Mouse (Mus musculus): Measurements from ENCODE around the gene Kbtbd6. TPM values are rescaled to one million over a fixed set of nuclear protein-coding genes. Genes with fewer than 3 reads are reported as not detected.

Kbtbd6 gene
- total RNA-seq, 2 experiments from 2014 or later = 0.31 to 0.41 TPM

DNA sequence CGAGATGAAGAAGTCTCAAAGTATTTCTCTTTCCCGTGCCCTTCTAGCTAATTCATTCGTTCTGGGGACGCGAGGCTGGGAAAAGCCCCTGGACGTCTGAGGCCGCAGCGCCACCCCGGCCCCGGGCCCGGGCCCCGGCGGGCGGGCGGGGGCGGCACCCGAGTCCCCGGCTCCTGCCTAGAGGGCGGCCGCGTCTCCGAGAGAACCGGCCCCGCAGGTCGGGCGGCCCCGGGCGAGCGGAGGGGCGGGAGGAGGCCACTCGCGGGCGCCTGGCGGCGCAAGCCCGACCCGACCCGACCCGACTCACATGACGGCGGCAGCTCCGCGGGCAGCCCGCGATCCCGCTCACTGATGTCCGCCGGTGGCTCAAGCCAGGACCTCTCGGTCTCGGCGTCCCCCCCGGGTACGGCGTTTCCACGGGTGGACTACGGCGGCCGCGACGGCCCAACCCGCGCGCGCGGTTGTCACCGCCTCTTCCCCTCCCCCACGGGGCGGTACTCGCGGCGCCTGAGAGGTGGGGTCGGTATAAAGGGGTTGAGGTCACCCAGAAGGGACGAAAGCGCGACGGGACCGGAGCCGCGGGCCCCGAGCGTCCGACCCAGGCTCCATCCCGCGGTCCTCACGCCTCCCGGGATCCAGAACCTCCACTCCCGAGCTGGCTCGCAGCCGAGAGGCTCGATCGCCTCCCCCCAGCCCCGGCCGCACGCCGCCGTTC, 29.1 kb downstream of the Kbtbd6 start, which contains the start of gene Elf1:
TSS of gene Elf1 (plus strand) at position 571 of the 715 bp plus-strand sequence.
- peak; percentile 99 for DNase-seq
- intact Hi-C loops (cut with DNase I) = loop anchor here (2.0 kb wide), 1 partner anchor 82 kb away; no protein-coding TSS in a partner anchor

DNA sequence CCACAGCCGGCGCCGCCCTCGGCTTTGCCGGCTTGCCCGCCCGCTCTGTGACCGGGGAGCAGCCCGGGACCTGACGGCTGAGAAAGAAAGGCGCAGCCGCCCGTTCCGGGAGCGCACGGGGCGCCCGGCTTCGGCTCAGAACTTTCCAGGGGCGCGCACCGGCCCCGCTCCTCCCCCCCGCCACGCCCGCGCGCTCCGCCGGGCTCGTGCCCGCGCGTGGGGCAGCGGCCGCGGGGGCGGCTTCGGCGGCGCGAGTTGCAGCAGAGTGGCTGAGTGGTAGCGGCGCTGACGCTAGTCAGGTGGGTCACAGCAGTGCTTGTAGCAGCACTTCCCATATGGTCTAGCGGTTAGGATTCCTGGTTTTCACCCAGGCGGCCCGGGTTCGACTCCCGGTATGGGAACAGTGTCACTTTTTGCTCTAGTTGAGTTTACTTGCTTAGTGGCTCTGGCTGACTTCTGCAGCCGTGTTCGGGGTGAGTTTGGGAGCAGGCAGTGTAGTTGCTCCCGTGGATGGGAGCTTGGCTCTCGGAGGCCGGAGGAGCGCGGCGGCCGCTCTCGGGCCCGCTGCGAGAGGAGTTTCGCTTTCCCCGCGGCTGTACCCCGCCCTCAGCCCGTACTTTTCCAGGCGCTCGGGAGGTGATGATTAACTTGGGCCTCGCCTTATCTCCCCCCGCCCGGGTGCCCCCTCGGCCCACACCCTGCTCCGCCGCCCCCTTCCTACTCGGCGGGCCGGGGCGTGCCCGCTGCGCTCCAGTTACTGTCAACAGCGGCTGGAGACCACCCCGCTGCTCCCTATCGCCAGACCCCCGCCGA, 29.9 kb downstream of the Kbtbd6 start, which contains the start of gene Wbp4:
TSS of gene Wbp4 (minus strand) at position 182 of the 813 bp plus-strand sequence.
- peak; percentile 93 to 94 for DNase-seq
- intact Hi-C loops (cut with DNase I) = loop anchor here (2.0 kb wide), 1 partner anchor 81 kb away; no protein-coding TSS in a partner anchor

GRCm38 (mm10) chr14:79482251-79482661, 30.6 kb downstream of the Kbtbd6 start:
- intact Hi-C loops (cut with DNase I) = no loop called here
- peak; percentile 23 to 43 for DNase-seq

- DNase-seq = no peak
- intact Hi-C loops (cut with DNase I) = no loop called here
Observed at GRCm38 (mm10) chr14:79482747-79483355, 31.2 kb downstream of the Kbtbd6 start.

DNA sequence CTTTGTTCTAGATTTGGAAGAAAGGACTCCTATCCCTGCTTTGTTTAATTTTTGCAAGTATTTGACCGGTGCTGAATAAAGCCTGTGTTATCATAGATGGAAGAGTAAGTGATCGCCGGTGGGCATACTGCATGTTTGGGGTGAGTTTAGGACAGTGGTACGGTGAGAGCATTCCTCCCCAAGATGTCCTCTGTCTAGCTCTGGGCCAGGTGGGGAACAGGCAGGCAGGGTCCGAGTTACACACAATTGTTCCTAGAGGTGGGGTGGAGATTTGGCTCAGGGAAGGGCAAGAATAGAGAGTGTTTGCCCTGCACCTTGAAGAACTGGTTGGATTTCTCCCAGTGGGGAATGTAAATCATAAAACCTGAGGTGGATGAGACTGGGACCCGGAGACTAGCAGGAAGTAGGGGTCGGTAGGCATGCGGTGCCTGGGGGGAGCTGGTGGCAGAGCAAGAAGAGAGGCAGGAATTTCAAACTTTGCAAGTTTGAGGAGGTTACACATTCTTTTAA, 32.0 kb downstream of the Kbtbd6 start:
- no peak for DNase-seq
- intact Hi-C loops (cut with DNase I) = no loop called here

GRCm38 (mm10) chr14:79486617-79486992, 35.0 kb downstream of the Kbtbd6 start:
- no peak for DNase-seq

DNA sequence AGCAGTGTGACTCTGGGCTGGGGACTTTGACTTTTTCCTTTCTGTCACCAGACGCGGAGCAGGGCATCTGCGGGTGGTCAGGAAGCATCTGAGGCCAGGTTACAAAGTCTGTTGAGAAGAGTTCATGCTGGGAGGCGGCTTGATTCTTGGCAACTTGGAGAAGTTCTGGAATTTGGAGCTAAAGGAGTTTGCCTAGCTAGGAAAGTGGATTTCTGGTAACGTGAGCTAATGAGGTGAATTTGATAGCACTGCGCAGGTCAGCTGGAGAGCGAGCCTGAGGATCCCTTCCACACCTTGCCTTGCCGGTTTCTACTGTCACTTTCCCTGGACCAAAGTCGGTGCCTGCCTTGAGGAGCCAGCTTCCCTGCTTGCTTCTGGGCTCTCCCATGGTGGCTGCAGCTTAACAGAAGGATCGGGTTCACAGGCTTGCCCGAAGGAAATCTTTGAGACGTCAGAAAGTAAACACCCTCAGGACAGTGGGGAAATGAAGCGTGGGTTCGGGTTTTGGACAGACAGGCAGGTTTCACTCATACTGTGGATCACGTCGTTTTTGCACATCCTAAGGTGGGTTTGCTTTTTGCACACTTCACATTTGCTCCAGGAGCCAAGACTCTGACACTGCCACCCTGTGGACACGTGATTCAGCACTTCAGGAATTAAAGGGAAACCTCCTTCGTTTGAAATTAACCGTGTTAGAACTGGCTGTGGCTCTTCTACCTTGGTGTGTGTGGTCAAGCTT, 35.5 kb downstream of the Kbtbd6 start:
- intact Hi-C loops (cut with DNase I) = no loop called here
- DNase-seq = peak; percentile 40 to 58

More at GRCm38 (mm10) chr14:79486617-79486992, 35.0 kb downstream of the Kbtbd6 start:
- intact Hi-C loops (cut with DNase I) = no loop called here

DNA sequence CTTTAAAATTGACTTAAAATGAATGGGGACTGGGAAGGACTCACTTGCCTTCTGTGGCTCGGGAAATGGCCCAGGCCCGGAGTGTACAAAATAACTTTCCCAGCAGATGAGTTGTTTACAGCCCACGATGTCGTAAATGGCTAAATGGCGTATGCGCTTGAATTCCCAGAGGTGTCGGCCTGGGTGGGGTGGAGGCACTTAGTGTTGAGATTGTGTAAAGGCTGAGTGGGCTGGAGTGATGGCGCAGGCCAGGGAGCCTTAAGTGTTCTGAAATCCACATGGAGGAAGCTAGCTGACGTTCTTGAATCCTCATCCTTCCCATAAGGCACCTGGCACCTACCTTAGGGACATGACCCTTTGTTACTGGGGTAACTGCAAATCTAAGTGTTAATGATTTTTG, 36.9 kb downstream of the Kbtbd6 start:
- intact Hi-C loops (cut with DNase I) = no loop called here

DNA sequence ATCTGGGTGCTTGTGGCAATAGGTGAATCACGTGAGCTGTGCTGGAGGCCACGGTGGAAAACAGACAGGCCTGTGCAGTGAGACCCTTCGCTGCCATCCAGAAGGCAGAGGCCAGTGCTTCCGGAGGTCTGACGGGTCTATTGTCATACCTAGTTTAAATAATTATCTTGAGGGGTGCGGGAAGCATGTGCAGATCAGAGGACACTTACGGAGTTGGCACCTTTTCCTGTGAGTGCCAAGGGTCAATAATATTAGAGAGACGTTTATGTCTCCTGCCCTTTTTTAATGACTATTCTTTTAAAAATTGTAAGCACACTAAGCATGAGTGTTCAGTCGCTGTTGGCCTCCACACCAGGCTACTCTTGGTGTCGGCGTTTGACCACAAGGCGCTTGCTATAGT, 37.5 kb downstream of the Kbtbd6 start:
- intact Hi-C loops (cut with DNase I) = no loop called here
- no peak for DNase-seq

More for the DNA sequence above, 36.9 kb downstream of the Kbtbd6 start:
- peak; percentile 46 to 54 for DNase-seq

- DNase-seq = no peak
- intact Hi-C loops (cut with DNase I) = no loop called here
Observed at GRCm38 (mm10) chr14:79490246-79490645, 38.6 kb downstream of the Kbtbd6 start.

GRCm38 (mm10) chr14:79494349-79494748, 42.7 kb downstream of the Kbtbd6 start:
- no peak for DNase-seq
- intact Hi-C loops (cut with DNase I) = no loop called here

GRCm38 (mm10) chr14:79499326-79499725, 47.7 kb downstream of the Kbtbd6 start:
- intact Hi-C loops (cut with DNase I) = no loop called here

DNA sequence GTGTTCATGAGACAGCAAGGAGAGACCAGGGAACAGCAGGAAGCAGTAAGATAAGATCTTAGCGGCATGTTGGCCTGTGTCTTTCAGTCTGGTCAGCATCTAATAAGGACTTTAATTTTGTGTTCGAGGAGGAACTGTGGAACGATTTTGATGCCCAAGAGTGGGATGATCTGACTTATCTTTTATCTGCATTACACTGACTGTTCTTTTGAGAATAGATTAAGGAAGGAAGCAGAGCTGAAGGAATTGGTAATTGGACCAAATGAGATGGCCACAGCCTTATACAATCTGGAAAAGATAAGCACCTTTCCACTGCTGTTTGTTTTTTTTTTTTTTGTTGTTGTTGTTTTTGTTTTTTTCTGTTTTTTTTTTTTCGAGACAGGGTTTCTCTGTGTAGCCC, 49.1 kb downstream of the Kbtbd6 start:
- intact Hi-C loops (cut with DNase I) = no loop called here

More at GRCm38 (mm10) chr14:79499326-79499725, 47.7 kb downstream of the Kbtbd6 start:
- DNase-seq = no peak

DNA sequence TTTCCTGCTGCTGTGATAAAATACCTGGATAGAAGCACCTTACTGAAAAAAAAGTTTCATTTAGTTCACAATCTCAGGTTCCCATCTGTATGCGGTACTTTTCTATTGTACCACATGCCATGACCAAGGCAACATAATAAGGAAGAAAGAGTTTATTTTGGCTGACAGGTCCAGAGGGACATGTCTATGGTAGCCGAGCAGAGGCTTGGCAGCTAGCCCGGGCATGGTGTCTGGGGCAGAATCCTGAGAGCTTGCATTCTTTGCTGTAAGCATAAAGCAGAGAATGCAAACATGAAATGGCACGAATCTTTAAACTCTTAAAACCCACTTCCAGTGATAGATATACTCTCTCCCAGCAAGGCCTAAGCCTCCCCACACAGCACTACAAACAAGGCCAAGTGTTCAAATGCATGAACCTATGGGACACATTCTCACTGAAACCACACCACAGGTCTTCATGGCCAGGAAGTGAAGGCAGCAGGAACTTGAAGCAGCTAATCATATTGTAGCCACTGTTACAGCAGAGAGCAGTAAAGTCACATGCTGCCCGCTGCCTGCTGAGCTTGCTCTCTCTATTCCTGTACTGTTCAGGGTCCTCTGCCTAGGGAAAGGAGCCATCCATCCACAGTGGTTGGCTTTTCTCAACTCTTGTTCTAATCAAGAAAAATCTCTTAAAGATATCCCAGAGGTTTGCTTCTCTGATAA, 51.9 kb downstream of the Kbtbd6 start:
- intact Hi-C loops (cut with DNase I) = no loop called here
- peak; percentile 44 to 52 for DNase-seq

More for the DNA sequence above, 49.1 kb downstream of the Kbtbd6 start:
- no peak for DNase-seq

Other genes starting within 250 kb of the Kbtbd6 start
- gene Zfp957, start 204.5 kb upstream of the Kbtbd6 start, total RNA-seq (2021) = not detected
- gene Rgcc, start 150.2 kb upstream of the Kbtbd6 start, total RNA-seq (2021) = 10 to 100 TPM; 78.5 to 80.3 TPM
- gene Naa16, start 61.1 kb upstream of the Kbtbd6 start, total RNA-seq (2021) = 10 to 100 TPM; 12.5 to 15.6 TPM
- 1 to 10 TPM; 5.3 to 5.5 TPM for gene Mtrf1, start 54.1 kb upstream of the Kbtbd6 start, total RNA-seq (2021)
- gene Kbtbd7, start 25.3 kb upstream of the Kbtbd6 start, total RNA-seq (2021) = 10 to 100 TPM in 1 of 2 experiments, 1 to 10 TPM in 1; 10.0 to 10.9 TPM
- 10 to 100 TPM; 20.8 to 21.5 TPM for gene Elf1, start 29.4 kb downstream of the Kbtbd6 start, total RNA-seq (2021)
- 10 to 100 TPM; 19.8 to 21.8 TPM for gene Wbp4, start 29.7 kb downstream of the Kbtbd6 start, total RNA-seq (2021)
- 10 to 100 TPM; 70.4 to 72.2 TPM for gene Sugt1, start 135.9 kb downstream of the Kbtbd6 start, total RNA-seq (2021)
- under 1 TPM; 0.24 to 0.74 TPM for gene Cnmd, start 210.3 kb downstream of the Kbtbd6 start, total RNA-seq (2021)

Data from heart, postnatal 14 days (tissue).